Mouse (Mus musculus): Measurements from ENCODE around the gene Lefty1. TPM values are rescaled to one million over a fixed set of nuclear protein-coding genes. Genes with fewer than 3 reads are reported as not detected.

Gene Lefty1
- not detected for total RNA-seq (2023)

GRCm38 (mm10) chr1:180934467-180935419, at the start of gene Lefty1:
Gene Lefty1, plus strand, starts transcription at chr1:180935022.

GRCm38 (mm10) chr1:180892808-180893207, 42.0 kb upstream of the Lefty1 start, which contains the start of gene Lefty2:
Gene Lefty2, plus strand, starts transcription at chr1:180893108.

GRCm38 (mm10) chr1:180904039-180904814, 30.6 kb upstream of the Lefty1 start, which contains the start of gene Pycr2:
Gene Pycr2, plus strand, starts transcription at chr1:180904293.

GRCm38 (mm10) chr1:180942166-180943031, 7.6 kb downstream of the Lefty1 start, which contains the start of gene Tmem63a:
Gene Tmem63a, plus strand, starts transcription at chr1:180942344.

Other genes with a start within 250 kb of the Lefty1 start
- not detected for gene Mixl1, start 238.0 kb upstream of the Lefty1 start, total RNA-seq (2023)
- 59.4 TPM for gene Acbd3, start 209.0 kb upstream of the Lefty1 start, total RNA-seq (2023)
- gene H3f3a, start 121.1 kb upstream of the Lefty1 start, total RNA-seq (2023) = 746 TPM
- 74.2 TPM for gene Sde2, start 83.9 kb upstream of the Lefty1 start, total RNA-seq (2023)
- gene Lefty2, start 41.9 kb upstream of the Lefty1 start, total RNA-seq (2023) = not detected
- 50.2 TPM for gene Pycr2, start 30.7 kb upstream of the Lefty1 start, total RNA-seq (2023)
- 59.8 TPM for gene Tmem63a, start 7.3 kb downstream of the Lefty1 start, total RNA-seq (2023)
- gene Ephx1, start 85.9 kb downstream of the Lefty1 start, total RNA-seq (2023) = 56.2 TPM
- gene 9130409I23Rik, start 116.2 kb downstream of the Lefty1 start, total RNA-seq (2023) = not detected
- gene Nvl, start 209.2 kb downstream of the Lefty1 start, total RNA-seq (2023) = 31.4 TPM
- 17.9 TPM for gene Cnih4, start 209.7 kb downstream of the Lefty1 start, total RNA-seq (2023)